Mouse (Mus musculus) brain, embryonic 14.5 days (tissue): ENCODE measurements around the gene 1700057G04Rik.

Source experiments
- CTCF ChIP-seq: fragments of 200-500 bp; IDR thresholded peaks from 2 replicates; pipeline ENCODE4 v1.5.1; 2012; ENCODE audit warnings: inconsistent platforms, mild to moderate bottlenecking, moderate library complexity, borderline replicate concordance; ENCODE audit not compliant: insufficient read depth, insufficient read length; ENCODE audit errors: extremely low read depth
- POLR2A ChIP-seq: fragments of 200-500 bp; IDR thresholded peaks from 2 replicates; pipeline ENCODE4 v1.6.1; 2012; ENCODE audit warnings: mild to moderate bottlenecking, inconsistent platforms, borderline replicate concordance; ENCODE audit not compliant: poor library complexity, insufficient read depth, insufficient read length, severe bottlenecking; ENCODE audit errors: extremely low read depth

DNA sequence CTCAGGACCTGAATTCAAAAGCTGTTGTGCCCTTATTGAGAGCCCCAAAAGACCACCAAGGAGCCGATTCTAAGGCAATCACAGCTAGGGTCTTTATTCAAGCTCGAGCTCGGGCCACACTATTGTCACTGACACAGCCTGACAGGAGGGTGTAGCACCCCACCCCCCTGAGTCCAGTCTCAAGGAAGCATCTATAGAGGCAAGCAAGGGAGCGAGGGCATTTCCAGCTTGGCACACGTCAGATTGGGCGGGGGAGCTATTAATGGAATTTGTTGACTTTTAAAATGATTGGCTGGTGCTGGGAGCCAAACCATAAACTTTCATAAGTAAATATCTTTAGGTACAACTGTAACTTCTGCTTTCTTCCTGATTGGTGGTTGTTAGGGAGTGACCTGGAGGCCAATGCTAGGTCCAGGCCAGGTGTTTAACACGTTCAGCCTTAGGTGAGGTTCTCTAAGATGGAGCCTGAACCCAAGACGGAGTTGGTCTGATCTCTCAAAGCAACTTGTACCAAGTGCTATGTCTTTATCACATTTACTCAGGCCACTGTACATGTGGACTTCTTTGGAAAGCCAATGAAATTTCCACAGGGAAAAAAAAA, 3.5 kb upstream of the 1700057G04Rik start:
- TF ChIP-seq POLR2A (no peak), CTCF (no peak)
